Mouse (Mus musculus) ES-E14 (cell line): ENCODE measurements around the gene Abhd5.

Source experiments
- CHD2 ChIP-seq: IDR thresholded peaks from 2 replicates; pipeline ENCODE4 v1.6.1; 2014; ENCODE audit warnings: mild to moderate bottlenecking, low read depth, low read length, inconsistent platforms
- HCFC1 ChIP-seq: IDR thresholded peaks from 2 replicates; pipeline ENCODE4 v1.6.1; 2012; ENCODE audit warnings: low read length, inconsistent platforms, borderline replicate concordance; ENCODE audit not compliant: insufficient read depth
- MAFK ChIP-seq: IDR thresholded peaks from 2 replicates; pipeline ENCODE4 v1.6.1; 2014; ENCODE audit warnings: mild to moderate bottlenecking, low read depth, low read length, inconsistent platforms; ENCODE audit not compliant: insufficient read depth
- ZNF384 ChIP-seq: IDR thresholded peaks from 2 replicates; pipeline ENCODE4 v1.6.1; 2012; ENCODE audit warnings: low read depth, low read length, inconsistent platforms

- TF ChIP-seq HCFC1 (no peak), MAFK (no peak), CHD2 (no peak), ZNF384 (no peak)
Measured at GRCm38 (mm10) chr9:122312296-122312990, 39.0 kb upstream of the Abhd5 start.
